Mouse (Mus musculus): ENCODE measurements around the gene Nhlrc1.

- TF ChIP-seq POLR2A (IDR thresholded peaks at IDR 0.05; ENCODE audit: borderline replicate concordance, insufficient read depth, low read length) (no peak), CTCF (IDR thresholded peaks at IDR 0.05; ENCODE audit: borderline replicate concordance, insufficient read depth, low read depth, low read length) (no peak)
These were observed 6.1 kb upstream of the Nhlrc1 start for GRCm38 (mm10) chr13:47020798-47021197.

Measured in cerebellum, adult 2 months (tissue).